Mouse (Mus musculus): ENCODE measurements at regions not wholly inside any gene's neighbourhood (a gene's known extent, or its start where the extent isn't known, plus 50 kb on each side); places are given as distances from the start of the nearest gene placed in this dataset.
"Not testable (repeated sequence)": the region's sequence is repeated elsewhere in the genome, so short reads cannot be mapped to it uniquely, and the experiment has no call there.

- not testable (repeated sequence) for DNase-seq
Measured at GRCm38 (mm10) chr11:12913401-12913800, 448.6 kb upstream of the Cobl start.

DNA sequence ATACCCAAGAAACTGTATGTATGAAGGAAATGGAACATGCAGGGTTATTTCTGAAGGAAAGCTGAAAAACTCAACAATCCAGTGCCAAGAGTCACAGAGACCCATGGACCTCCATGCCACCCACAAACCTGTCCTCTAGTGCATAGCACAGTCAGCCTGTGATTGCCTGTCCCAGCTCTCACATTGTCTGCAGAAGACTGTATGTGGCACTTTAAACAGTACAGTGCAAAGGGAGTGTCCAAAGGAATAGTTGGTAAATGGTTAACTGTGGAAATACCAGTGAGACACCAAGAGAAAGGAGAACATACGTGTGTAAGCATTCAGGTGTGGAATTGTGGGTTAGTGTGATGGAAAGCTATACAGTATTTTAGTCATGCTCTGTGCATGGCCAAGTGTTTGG, 409.0 kb upstream of the Cobl start:
- DNase-seq = no peak

DNA sequence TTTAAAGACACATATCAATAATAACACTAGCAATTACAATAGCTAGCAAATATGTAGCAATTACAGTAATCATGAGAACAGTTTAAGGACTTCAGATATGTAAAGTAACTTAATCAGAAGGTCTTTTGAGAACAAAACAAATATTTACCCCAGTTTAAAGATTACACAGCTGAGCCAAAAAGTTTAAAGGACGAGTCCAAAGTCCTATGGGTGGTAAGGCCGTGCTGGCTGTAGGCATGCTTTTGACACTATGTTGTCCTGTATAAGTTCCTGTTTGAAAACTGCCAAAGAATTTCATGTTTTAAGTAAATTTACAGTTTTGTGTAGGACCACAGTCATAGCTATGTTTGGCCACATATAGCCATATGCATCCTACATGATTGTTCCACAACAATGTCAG, 408.0 kb upstream of the Cobl start:
- no peak for DNase-seq

- no peak for DNase-seq
Measured at GRCm38 (mm10) chr11:12872399-12872798, 407.6 kb upstream of the Cobl start.

GRCm38 (mm10) chr11:12867541-12867940, 402.8 kb upstream of the Cobl start:
- DNase-seq = no peak

DNA sequence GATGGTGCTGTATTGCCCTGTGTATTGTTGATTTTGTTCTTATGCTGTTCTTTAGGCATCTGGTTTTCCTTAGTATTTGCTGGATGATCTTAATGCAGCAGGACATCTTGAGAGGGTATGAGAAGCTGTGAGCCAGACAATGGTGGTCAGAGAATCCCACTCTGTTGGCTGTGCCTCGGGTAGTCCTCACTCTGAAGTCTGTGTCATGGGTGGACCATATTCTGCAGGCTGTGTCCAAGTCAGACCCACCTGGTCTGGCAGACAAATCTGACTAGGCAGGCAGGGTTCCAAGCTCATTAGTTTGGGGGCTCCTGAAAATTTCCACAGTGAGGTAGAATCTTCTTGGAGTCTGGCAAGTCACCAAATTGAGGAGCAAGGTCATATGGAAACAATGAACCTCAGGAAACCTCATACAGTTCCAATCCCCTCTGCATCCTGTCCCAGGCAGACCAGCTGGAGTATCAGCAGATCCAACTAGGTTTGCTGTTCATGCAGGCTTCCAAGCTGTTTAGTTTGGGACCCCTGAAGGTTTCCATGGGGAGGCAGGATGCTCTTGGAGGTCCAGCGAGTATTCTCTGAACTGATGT, 400.4 kb upstream of the Cobl start:
- DNase-seq = no peak

DNA sequence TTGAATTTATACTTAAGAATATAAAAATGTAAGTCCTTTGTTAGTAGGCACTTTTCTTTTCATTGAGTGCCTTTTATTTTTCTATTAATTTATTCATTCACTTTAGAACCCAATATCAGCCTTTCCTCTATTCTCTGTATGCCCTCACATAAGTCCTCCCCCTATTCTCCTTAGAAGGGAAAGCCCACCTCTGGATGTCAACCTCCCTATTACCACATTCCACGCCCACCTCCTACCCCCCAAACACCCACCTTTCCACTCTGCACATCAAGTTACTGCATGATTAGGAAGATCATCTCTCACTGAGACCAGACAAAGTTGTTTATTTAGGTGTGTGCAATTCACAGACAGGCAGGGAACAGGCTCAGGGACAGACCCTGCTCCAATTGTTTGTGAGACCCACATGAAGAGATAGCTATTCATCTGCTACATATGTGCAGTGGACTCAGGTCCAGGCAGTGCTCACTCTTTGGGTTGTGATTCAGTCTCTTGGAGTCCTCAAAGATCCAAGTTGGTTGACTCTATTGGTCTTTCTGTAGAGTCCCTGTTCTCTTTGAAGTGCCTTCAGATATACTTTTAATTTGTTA, 394.7 kb upstream of the Cobl start:
- DNase-seq = no peak

DNA sequence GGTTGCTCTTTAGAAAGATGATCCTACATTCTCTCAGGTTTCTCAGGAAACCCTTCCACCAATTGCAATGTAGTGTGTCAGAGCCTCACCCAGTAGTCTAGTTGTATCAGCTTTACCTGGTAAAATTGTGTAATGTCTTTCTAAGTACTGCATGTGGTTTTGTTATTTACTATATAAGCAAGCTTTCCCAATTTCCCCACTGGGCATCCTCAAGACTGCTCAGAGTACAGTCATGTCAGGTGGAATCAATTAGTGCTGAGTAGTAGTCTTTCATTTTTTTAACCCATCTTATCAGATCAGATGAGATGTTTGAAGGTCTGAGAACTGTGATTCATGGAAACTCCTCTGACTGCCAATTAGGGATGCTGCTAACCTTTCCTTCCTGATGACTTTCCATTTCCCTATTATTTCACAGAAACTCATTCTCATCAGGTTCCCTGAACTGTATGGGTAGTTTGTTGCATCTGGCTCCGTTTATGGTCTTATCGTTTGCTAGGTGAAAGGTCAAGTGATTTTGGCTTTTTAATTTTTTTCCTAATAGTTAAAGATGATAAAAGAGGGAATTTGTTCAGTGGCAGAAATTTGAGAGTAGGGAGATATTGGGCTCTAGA, 393.6 kb upstream of the Cobl start:
- no peak for DNase-seq

GRCm38 (mm10) chr11:12857358-12858199, 392.8 kb upstream of the Cobl start:
- no peak for DNase-seq

GRCm38 (mm10) chr11:12847793-12848192, 383.0 kb upstream of the Cobl start:
- DNase-seq = no peak

GRCm38 (mm10) chr11:12843631-12844423, 379.1 kb upstream of the Cobl start:
- peak; percentile 9 for DNase-seq

- DNase-seq = no peak
Measured at GRCm38 (mm10) chr11:12841393-12841792, 376.6 kb upstream of the Cobl start.

DNA sequence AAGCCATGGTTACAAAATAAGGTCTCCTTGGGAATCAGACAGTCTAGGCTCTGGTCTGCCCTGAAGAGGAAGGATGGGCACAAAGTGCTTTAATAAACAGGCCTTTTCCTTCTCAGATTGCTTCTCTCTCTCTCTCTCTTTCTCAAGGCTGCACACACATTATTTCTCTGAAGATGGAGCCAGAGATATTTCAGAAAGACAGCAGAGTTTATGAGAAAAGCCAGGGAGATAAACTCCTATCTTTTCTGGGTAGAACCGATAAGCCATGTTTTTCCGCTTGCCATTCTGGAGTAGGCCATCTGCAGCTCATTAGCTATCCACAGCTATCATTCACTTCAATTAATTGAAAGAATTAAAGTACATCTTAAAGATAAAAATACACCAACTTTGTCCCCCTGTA, 373.2 kb upstream of the Cobl start:
- DNase-seq = no peak

DNA sequence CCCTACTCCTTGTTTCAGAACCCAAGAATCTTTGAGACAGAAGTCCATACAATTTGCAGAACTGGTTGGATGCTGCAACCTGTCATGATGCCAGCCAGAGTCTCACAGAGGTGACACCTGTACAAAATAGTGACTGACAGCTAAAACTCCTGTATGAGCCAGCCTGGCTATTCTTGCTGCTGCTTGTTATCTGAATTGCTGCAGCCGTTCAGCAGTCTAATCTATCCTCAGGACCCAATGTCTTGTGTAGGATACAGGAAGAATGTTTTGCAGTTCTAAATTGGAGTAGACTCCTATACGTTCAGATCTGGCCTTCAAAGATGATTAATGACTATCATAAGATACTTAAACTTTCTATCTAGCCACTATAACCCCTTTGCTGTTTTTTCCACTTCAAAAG, 372.6 kb upstream of the Cobl start:
- DNase-seq = no peak

DNA sequence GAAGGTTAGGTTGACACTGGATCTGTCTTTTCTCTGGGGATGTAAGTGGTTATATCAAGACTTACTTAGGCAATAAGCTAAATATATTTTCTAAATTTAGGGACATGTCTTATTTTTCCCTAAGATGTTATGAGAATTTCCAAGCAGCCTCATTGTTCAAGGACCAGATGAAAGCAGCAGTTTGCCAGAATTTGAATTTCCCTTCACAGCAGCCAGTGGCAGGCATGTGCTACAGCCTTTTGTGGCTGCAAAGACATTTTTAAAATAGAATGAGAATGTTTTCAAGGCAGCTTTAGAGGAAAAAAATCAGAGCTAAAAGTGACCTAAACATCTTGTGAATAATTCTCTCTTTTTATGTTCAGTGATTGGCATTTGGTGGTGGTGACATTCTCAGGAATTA, 371.6 kb upstream of the Cobl start:
- no peak for DNase-seq

GRCm38 (mm10) chr11:12812021-12812420, 347.3 kb upstream of the Cobl start:
- DNase-seq = no peak

- peak; percentile 79 for DNase-seq
Measured at GRCm38 (mm10) chr11:12810949-12811881, 346.5 kb upstream of the Cobl start.

Data from right cerebral cortex, postnatal 25 days (tissue).